8 mouse cellular contexts compared by ENCODE assay signal in the genomic region with DNA sequence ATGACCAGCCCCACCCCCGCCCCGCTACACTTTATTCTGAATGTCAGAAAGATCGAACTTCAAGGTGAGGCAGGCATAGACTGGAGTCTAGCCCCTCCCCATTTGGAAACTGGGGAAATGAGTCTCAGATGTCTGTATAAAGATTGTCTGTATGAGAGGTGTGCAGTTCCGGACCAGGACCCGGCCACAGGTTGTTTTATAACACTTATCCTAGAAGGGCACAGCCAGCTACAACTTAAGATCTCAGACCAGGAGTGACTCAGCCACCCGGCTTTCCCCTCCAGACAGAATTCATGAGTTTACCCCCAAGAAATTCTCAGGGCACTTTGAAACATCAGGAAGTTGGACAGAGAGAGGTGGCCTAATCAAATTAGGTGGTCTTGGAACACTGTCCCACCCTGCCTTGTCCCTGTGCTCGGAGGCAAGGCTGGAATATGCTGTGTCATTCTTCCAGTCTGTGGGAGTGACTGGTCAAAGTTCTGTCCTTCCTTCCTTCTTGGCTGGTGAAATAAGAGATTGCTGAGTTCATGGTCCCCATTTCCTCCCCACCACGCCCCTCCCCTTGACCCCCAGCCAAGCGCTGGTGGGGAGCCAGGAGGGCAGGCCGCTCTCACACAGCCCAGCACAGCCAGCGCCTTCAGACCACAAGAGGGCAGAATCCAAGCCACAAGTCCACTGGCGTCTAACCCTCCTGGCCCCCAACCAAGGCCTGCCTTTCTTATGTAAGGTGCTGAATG. TPM values are rescaled to one million over a fixed set of nuclear protein-coding genes. Genes with fewer than 3 reads are reported as not detected.
A peak's percentile ranks its signal among the peaks of the same experiment; 100 is the strongest.
DNase-seq lines count a peak whose midpoint lies in the region; ATAC-seq and TF ChIP-seq lines count a peak whose summit lies in the region.

No protein-coding gene starts in this region.

- H3K4me3 ChIP-seq in cortical plate, adult 2 months (ENCODE audit: insufficient read depth, low read length): no peak overlapping the region
- no peak overlapping the region for H3K4me3 ChIP-seq in liver, embryonic 12.5 days

- no peak overlapping the region for H3K9ac ChIP-seq in liver, embryonic 12.5 days

- peak; percentile 99 for DNase-seq in 3134 (ENCODE audit: extremely low read depth, insufficient read length, low spot score)
- DNase-seq in T-cell, adult 2 months (ENCODE audit: low spot score): peak; percentile 15
- peak; percentile 97 to 98 for DNase-seq in heart, adult 9 months (ENCODE audit: low spot score in 2 of 2)
- DNase-seq in kidney, postnatal 25 days: peak; percentile 98 to 99
- peak; percentile 85 for DNase-seq in ovary, postnatal 10 days (ENCODE audit: low spot score)
- DNase-seq in thymus, postnatal 25 days: peak; percentile 31

- H3K9me3 ChIP-seq in liver, embryonic 12.5 days (replicated peaks): no peaks in the 10 kb centered on the region

- H3K27me3 ChIP-seq in liver, embryonic 12.5 days (replicated peaks): no peaks in the 10 kb centered on the region

- H3K36me3 ChIP-seq in liver, embryonic 12.5 days: peaks cover 20% of the 10 kb centered on the region

- peak; percentile 43 for TF ChIP-seq CTCF in cortical plate, adult 2 months (IDR thresholded peaks at IDR 0.05; ENCODE audit: extremely low read depth, insufficient read depth, low read length)

- no peak for TF ChIP-seq POLR2A in cortical plate, adult 2 months (IDR thresholded peaks at IDR 0.05; ENCODE audit: extremely low read depth, insufficient read depth, low read length)

- 0 out of 2 replicates have a peak overlapping the region, but pooled peaks have one; percentile 83 for H3K27ac ChIP-seq in cortical plate, adult 2 months (ENCODE audit: insufficient read depth, low read length)
- peak overlapping the region; percentile 70 for H3K27ac ChIP-seq in liver, embryonic 12.5 days

- WGBS in liver, embryonic 12.5 days (ENCODE audit: insufficient replicate concordance): 31% methylated on average over 12 of the region's 12 CpGs

- peak; percentile 79 for ATAC-seq in liver, embryonic 12.5 days

- H3K4me2 ChIP-seq in liver, embryonic 12.5 days: peak overlapping the region; percentile 21

- peaks cover 4% of the 10 kb centered on the region for H3K4me1 ChIP-seq in cortical plate, adult 2 months (ENCODE audit: control insufficient read depth, insufficient read depth, low read length)
- H3K4me1 ChIP-seq in liver, embryonic 12.5 days: peaks cover 48% of the 10 kb centered on the region

RNA-seq across cellular contexts. Expression of gene Aldh2, which starts 9.7 kb away (rescaled TPM):
- 198 TPM in 2 replicates for polyA plus RNA-seq in cortical plate, adult 2 months (2012; rRNA removed)
- polyA plus RNA-seq in liver, embryonic 12.5 days (2016; fragmentation: Nextera tagmentation; extraction: Ambion mirVana): 143 and 146 TPM in 2 replicates

RNA-seq across cellular contexts. Expression of gene Acad12, which starts 34.8 kb away (rescaled TPM):
- 4.5 and 5.1 TPM in 2 replicates for polyA plus RNA-seq in cortical plate, adult 2 months (2012; rRNA removed)
- 1.6 and 1.9 TPM in 2 replicates for polyA plus RNA-seq in liver, embryonic 12.5 days (2016; fragmentation: Nextera tagmentation; extraction: Ambion mirVana)

RNA-seq across cellular contexts. Expression of gene Mapkapk5, which starts 38.2 kb away (rescaled TPM):
- 94.9 and 100 TPM in 2 replicates for polyA plus RNA-seq in cortical plate, adult 2 months (2012; rRNA removed)
- 33.6 and 35.8 TPM in 2 replicates for polyA plus RNA-seq in liver, embryonic 12.5 days (2016; fragmentation: Nextera tagmentation; extraction: Ambion mirVana)

RNA-seq across cellular contexts. Expression of gene Adam1a, which starts 38.7 kb away (rescaled TPM):
- 17.3 and 18.9 TPM in 2 replicates for polyA plus RNA-seq in cortical plate, adult 2 months (2012; rRNA removed)
- polyA plus RNA-seq in liver, embryonic 12.5 days (2016; fragmentation: Nextera tagmentation; extraction: Ambion mirVana): 0.26 and 0.54 TPM in 2 replicates

RNA-seq across cellular contexts. Expression of gene Gm42878, which starts 38.7 kb away (rescaled TPM):
- polyA plus RNA-seq in cortical plate, adult 2 months (2012; rRNA removed): 0.40 TPM in 1 of 2 replicates, not detected in the other
- polyA plus RNA-seq in liver, embryonic 12.5 days (2016; fragmentation: Nextera tagmentation; extraction: Ambion mirVana): not detected in 2 replicates

Comparison
In these comparisons a context has a peak if more than half of its experiments do, and no peak if none do; other contexts are left out.
1. DNase-seq: peak in every context shown above with its lines; median percentile 99 in 3134; 98 in kidney, postnatal 25 days; 98 in heart, adult 9 months; 85 in ovary, postnatal 10 days; 31 in thymus, postnatal 25 days; 15 in T-cell, adult 2 months.